Mouse (Mus musculus) liver, adult 2 months (tissue): ENCODE results near the gene Slc7a11. TPM values are rescaled to one million over a fixed set of nuclear protein-coding genes. Genes with fewer than 3 reads are reported as not detected.

Experiments used
- DNase-seq: peaks from one replicate; pipeline ENCODE4 v3.0.0-alpha.2; 2011; ENCODE audit warnings: low read depth, low spot score; ENCODE audit errors: extremely low read depth
- H3K27ac ChIP-seq: fragments of 200-500 bp; replicated peaks from 2 replicates; pipeline ENCODE4 v1.5.1; 2012; ENCODE audit warnings: low read depth, mild to moderate bottlenecking, control low read depth, inconsistent platforms, low read length; ENCODE audit not compliant: insufficient read depth
- H3K27me3 ChIP-seq: fragments of 200-500 bp; 2 replicates; pipeline ENCODE4 v1.6.1; 2012; ENCODE audit warnings: mild to moderate bottlenecking, moderate library complexity, low read length, inconsistent platforms; ENCODE audit not compliant: control insufficient read depth, insufficient read depth
- H3K36me3 ChIP-seq: fragments of 200-500 bp; 2 replicates; pipeline ENCODE4 v1.6.1; 2012; ENCODE audit warnings: low read length, inconsistent platforms; ENCODE audit not compliant: control insufficient read depth, insufficient read depth
- H3K4me1 ChIP-seq: fragments of 200-500 bp; 2 replicates; pipeline ENCODE4 v1.6.1; 2011; ENCODE audit warnings: low read length; ENCODE audit not compliant: control insufficient read depth, insufficient read depth
- H3K4me3 ChIP-seq: fragments of 200-500 bp; 2 replicates; pipeline ENCODE4 v1.5.1; 2011; ENCODE audit warnings: low read depth, mild to moderate bottlenecking, control low read depth, low read length, moderate library complexity; ENCODE audit not compliant: insufficient read depth
- H3K79me2 ChIP-seq: fragments of 200-500 bp; 2 replicates; pipeline ENCODE4 v1.6.1; 2012; ENCODE audit warnings: inconsistent platforms, mild to moderate bottlenecking, low read length, moderate library complexity; ENCODE audit not compliant: control insufficient read depth, insufficient read depth
- H3K9ac ChIP-seq: fragments of 200-500 bp; 2 replicates; pipeline ENCODE4 v1.6.1; 2012; ENCODE audit warnings: low read depth, mild to moderate bottlenecking, control low read depth, inconsistent platforms, low read length
- CTCF ChIP-seq: fragments of 200-500 bp; IDR thresholded peaks from 2 replicates; pipeline ENCODE4 v1.5.1; 2011; ENCODE audit warnings: low read depth, low read length, control low read depth
- POLR2A ChIP-seq: fragments of 200-500 bp; IDR thresholded peaks from 2 replicates; pipeline ENCODE4 v1.6.1; 2011; ENCODE audit warnings: low read length, control low read depth; ENCODE audit not compliant: insufficient read depth; ENCODE audit errors: extremely low read depth
- WGBS: fragments of 180-500 bp; shearing (Covaris S2); methylation state at CpG from one replicate; pipeline ENCODE4 v1.1.7; 2018; 5-methylcytosine and 5-hydroxymethylcytosine counted together
- polyA plus RNA-seq: library from polyadenylated mRNA; depleted of rRNA; stranded (reverse); fragments of >200 nt; gene quantifications from 2 replicates; pipeline ENCODE4 v1.2.3, GENCODE M21; 2012
- total RNA-seq: library from RNA; depleted of rRNA; stranded (reverse); fragments of >200 nt; gene quantifications from 2 replicates; pipeline ENCODE4 v1.2.3, GENCODE M21; 2014

Gene Slc7a11
- total and polyA plus RNA-seq, 2 experiments = under 0.01 TPM; not detected in 1

GRCm38 (mm10) chr3:50160756-50161155, 282.7 kb downstream of the Slc7a11 start:
- H3K9ac ChIP-seq = no peak overlapping the region
- no peaks in the 10 kb centered on the region for H3K36me3 ChIP-seq
- WGBS = 67% methylated on average over 2 of the region's 2 CpGs
- TF ChIP-seq CTCF (no peak), POLR2A (no peak)
- H3K27me3 ChIP-seq = no peaks in the 10 kb centered on the region
- H3K4me3 ChIP-seq = no peak overlapping the region
- no peaks in the 10 kb centered on the region for H3K79me2 ChIP-seq
- H3K4me1 ChIP-seq = no peaks in the 10 kb centered on the region
- no peak for DNase-seq
- no peak overlapping the region for H3K27ac ChIP-seq

DNA sequence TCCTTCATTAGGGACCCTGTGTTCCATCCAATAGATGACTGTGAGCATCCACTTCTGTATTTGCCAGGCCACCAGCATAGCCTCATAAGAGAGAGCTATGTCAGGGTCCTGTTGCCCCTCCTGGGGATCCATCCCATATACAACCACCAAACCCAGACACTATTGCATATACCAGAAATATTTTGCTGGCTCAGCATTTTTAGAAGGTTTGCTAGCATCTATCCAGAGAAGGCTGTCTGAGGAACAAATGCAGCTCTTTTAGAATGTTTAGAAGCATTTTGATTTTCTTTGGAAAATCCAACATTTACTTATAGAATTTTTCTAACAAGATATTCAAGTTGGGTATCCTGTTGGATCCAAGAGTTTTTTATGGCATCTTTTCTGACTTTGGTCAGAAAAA, 299.3 kb downstream of the Slc7a11 start:
- Histone ChIP-seq H3K9ac (no peak overlapping the region), H3K4me1 (no peaks in the 10 kb centered on the region), H3K4me3 (no peak overlapping the region), H3K36me3 (no peaks in the 10 kb centered on the region), H3K79me2 (no peaks in the 10 kb centered on the region), H3K27me3 (no peaks in the 10 kb centered on the region), H3K27ac (no peak overlapping the region)
- no peak for DNase-seq
- no peak for TF ChIP-seq CTCF
- no peak for TF ChIP-seq POLR2A

DNA sequence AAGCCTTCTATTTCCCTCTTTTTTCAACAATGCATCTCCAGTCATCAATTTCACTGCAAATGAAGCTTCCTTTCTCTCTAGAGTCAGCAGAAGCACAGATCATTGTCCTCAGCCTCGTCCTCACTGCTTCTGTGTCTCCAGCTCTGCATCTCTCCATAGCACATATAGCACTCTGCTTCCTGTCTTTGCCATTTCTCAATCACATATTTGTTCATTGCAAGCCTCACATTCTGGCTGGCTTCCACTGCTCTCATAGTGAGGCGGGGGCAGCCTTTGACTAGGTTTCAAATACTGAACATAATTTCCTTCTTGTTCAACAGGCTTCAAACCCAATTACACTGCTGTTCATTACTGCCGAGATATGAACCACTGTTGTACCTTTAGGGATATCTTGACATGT, 305.1 kb downstream of the Slc7a11 start:
- no peak overlapping the region for H3K4me3 ChIP-seq
- no peaks in the 10 kb centered on the region for H3K79me2 ChIP-seq
- WGBS = 63% methylated on average over 3 of the region's 3 CpGs
- no peaks in the 10 kb centered on the region for H3K4me1 ChIP-seq
- H3K27ac ChIP-seq = no peak overlapping the region
- no peaks in the 10 kb centered on the region for H3K36me3 ChIP-seq
- H3K9ac ChIP-seq = no peak overlapping the region
- no peak for DNase-seq
- TF ChIP-seq CTCF (no peak), POLR2A (no peak)
- no peaks in the 10 kb centered on the region for H3K27me3 ChIP-seq

GRCm38 (mm10) chr3:50132204-50132603, 311.2 kb downstream of the Slc7a11 start:
- WGBS = 70% methylated on average over 5 of the region's 5 CpGs
- no peaks in the 10 kb centered on the region for H3K36me3 ChIP-seq
- no peak for DNase-seq
- TF ChIP-seq CTCF (no peak), POLR2A (no peak)
- H3K4me1 ChIP-seq = no peaks in the 10 kb centered on the region
- H3K79me2 ChIP-seq = no peaks in the 10 kb centered on the region
- no peak overlapping the region for H3K27ac ChIP-seq
- no peaks in the 10 kb centered on the region for H3K27me3 ChIP-seq
- H3K4me3 ChIP-seq = no peak overlapping the region
- H3K9ac ChIP-seq = no peak overlapping the region

DNA sequence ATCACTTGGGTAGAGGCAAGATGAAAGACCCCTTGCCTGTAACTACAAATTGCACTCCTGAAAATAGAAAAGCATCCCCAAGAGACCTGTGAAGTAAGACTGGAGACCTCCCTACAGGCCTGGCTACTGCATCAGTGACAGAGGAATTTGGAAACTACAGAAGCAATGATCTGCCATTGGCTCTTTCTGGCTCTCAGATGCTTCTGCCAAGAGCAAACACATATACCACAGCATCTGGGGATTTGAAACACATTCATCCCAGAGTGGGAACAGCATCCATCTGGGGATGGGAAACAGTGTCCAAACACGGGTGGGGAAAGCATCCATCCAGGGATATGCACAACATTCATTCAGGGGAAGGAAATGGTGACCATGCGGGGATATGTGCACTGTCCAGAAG, 313.1 kb downstream of the Slc7a11 start:
- no peaks in the 10 kb centered on the region for H3K79me2 ChIP-seq
- H3K27ac ChIP-seq = no peak overlapping the region
- no peaks in the 10 kb centered on the region for H3K27me3 ChIP-seq
- 81% methylated on average over 2 of the region's 2 CpGs for WGBS
- no peaks in the 10 kb centered on the region for H3K4me1 ChIP-seq
- H3K9ac ChIP-seq = no peak overlapping the region
- no peak for DNase-seq
- no peak overlapping the region for H3K4me3 ChIP-seq
- H3K36me3 ChIP-seq = no peaks in the 10 kb centered on the region
- no peak for TF ChIP-seq CTCF
- no peak for TF ChIP-seq POLR2A

DNA sequence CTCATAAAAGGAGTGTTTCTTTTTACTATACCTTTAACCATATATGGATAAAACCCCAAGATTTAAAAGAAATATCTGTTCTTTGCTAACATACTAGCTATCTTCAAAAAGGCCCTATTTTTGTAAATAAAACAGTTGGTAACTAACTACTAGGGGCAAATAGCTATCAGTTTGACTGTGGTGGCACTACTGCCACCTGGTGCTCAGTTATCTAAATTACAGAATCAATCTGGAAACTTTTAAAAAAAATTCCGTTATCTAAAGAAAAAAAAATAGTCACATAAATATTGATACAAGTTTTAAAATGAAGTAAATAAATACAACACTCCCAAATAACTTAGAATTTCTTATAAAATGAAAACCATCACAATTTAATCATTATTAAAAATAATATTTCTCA, 322.4 kb downstream of the Slc7a11 start:
- Histone ChIP-seq H3K79me2 (no peaks in the 10 kb centered on the region), H3K36me3 (no peaks in the 10 kb centered on the region), H3K27ac (no peak overlapping the region), H3K27me3 (no peaks in the 10 kb centered on the region), H3K9ac (no peak overlapping the region), H3K4me1 (no peaks in the 10 kb centered on the region), H3K4me3 (no peak overlapping the region)
- 50% methylated on average over 1 of the region's 1 CpGs for WGBS
- TF ChIP-seq CTCF = no peak
- no peak for TF ChIP-seq POLR2A
- DNase-seq = no peak
